Mouse (Mus musculus): Measurements from ENCODE around the gene Tmem41a. TPM values are rescaled to one million over a fixed set of nuclear protein-coding genes. Genes with fewer than 3 reads are reported as not detected.
"Not testable (repeated sequence)": the region's sequence is repeated elsewhere in the genome, so short reads cannot be mapped to it uniquely, and the experiment has no call there.

Tmem41a gene
- polyA plus RNA-seq (2012; ENCODE audit: insufficient read depth, insufficient read length, missing spikeins) = 12.1 and 12.5 TPM in 2 replicates

DNA sequence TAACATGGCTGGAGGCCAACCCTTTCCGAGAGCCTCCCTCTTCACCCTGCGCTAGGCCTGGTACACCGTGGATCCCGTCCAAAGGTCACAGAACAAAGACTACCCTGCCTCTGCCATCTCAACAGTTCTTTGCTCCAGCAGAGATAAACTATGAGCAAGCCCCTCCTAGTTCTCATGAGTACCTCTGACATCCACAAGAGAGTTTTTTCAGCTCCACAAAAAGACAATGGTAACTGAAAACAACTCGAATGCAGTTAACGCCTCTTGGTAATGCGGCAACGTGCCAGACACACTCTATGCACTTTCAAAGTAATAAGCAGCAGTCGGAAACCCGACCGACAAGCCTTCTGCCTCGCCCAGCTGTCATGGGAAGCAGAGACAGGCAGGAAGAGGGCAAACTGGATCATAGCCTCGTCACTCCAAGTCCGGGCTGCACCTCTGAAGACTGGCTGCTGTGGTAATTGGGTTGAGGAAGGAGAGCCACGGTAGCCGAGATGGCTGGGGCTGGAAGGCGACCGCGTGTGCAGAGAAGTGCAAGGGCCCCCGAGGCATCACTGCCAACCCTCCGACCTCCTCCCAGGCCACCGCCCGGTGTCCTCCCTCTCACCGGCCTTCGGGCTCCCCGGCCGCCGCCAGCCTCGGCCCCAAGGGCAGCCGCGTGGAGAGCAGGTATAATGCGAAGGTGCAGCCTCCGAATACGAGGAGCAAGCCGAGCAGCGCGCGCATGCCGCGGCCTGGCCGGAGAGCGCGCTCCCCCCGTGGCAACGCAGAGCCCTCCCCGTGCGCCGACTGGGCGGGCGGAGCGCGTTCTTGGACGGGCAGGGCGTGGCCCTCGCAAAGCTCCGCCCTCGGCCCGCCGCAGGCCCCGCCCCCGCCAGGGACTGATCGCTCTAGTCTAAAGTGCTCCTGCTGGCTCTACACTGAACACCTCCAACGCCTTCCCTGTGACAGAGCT is at the start of gene Tmem41a:
Gene Tmem41a (minus strand): TSS at position 792 of the 955 bp plus-strand sequence.
- Histone ChIP-seq H3K4me3 (ENCODE audit: insufficient read depth, low read length) (peak within 1 kb of the TSS; percentile 75), H3K4me1 (ENCODE audit: control insufficient read depth, insufficient read depth, low read length) (peaks cover 8% of the 10 kb centered on the region), H3K27ac (ENCODE audit: insufficient read depth, low read depth, low read length) (peak within 1 kb of the TSS; percentile 12; the same call in 1 of the 2 replicates)
- TF ChIP-seq POLR2A (IDR thresholded peaks at IDR 0.05; ENCODE audit: borderline replicate concordance, low read depth, low read length) (0 out of 2 replicates have a peak, but pooled peaks have one; percentile 66), CTCF (IDR thresholded peaks at IDR 0.05; ENCODE audit: low read depth, low read length) (no peak)

DNA sequence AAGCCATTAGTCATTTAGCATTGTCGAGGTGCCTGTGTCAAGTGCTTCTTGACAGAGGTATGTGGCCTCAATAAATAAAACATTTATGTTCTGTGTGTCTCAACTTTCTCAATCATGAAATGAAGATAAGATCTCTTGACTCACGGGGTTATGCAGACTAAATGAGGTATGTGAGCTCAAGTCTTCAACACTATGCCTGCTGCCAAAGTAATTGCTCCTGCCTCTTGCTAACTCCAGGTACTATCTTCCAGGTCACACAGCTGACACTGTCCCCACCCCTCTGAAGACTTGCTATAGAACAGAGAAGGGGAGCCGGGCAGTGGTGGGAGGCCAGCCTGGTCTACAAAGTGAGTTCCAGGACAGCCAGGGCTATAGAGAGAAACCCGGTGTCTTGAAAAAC is 49.0 kb upstream of the Tmem41a start:
- TF ChIP-seq POLR2A (IDR thresholded peaks at IDR 0.05; ENCODE audit: borderline replicate concordance, low read depth, low read length) (no peak), CTCF (IDR thresholded peaks at IDR 0.05; ENCODE audit: low read depth, low read length) (no peak)
- Histone ChIP-seq H3K4me1 (ENCODE audit: control insufficient read depth, insufficient read depth, low read length) (peaks cover 12% of the 10 kb centered on the region), H3K27ac (ENCODE audit: insufficient read depth, low read depth, low read length) (no peak overlapping the region), H3K4me3 (ENCODE audit: insufficient read depth, low read length) (no peak overlapping the region)

DNA sequence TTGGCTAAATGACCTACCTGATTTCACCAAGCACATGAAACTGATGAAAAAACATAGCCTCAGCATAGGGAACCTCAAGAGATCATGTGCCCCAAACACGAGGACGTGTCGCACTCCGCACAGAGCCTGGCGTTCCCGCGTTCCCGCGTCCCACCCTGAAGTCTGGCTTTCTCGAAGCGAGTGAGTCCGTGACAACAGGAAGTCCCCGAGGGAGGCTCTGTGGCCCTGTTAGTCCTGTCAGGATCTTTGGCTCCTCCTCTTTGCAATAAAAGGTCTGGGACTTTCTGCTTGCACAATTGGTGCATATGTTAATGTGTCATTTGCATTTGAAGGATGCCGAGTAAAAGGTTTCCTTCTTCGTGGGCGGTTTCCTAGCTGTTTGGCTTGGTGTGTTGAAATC is 48.0 kb upstream of the Tmem41a start, which contains the start of gene Liph:
Gene Liph (minus strand): TSS at position 360 of the 400 bp plus-strand sequence.
- Histone ChIP-seq H3K27ac (ENCODE audit: insufficient read depth, low read depth, low read length) (no peak within 1 kb of the TSS), H3K4me3 (ENCODE audit: insufficient read depth, low read length) (no peak within 1 kb of the TSS), H3K4me1 (ENCODE audit: control insufficient read depth, insufficient read depth, low read length) (peaks cover 12% of the 10 kb centered on the region)
- no peak for TF ChIP-seq POLR2A (IDR thresholded peaks at IDR 0.05; ENCODE audit: borderline replicate concordance, low read depth, low read length)
- TF ChIP-seq CTCF (IDR thresholded peaks at IDR 0.05; ENCODE audit: low read depth, low read length) = no peak

DNA sequence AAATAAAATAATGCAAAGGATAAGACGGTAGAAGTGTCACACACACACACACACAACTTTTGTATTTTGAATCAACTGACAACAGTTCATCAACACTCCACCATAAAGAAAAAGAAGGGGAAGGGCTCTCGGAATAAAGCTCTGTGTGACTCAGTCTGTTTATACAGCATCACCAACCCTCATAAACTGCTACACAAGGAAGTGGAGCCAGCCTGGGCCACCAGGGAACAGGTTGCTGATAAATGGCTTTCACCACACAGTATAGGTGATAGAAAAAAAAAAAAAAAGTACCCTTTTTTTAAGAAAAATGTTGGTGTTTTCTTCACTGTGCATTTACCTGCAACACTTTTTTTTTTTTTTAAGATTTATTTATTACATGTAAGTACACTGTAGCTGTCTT is 44.4 kb upstream of the Tmem41a start:
- H3K27ac ChIP-seq (ENCODE audit: insufficient read depth, low read depth, low read length) = no peak overlapping the region
- TF ChIP-seq POLR2A (IDR thresholded peaks at IDR 0.05; ENCODE audit: borderline replicate concordance, low read depth, low read length) (no peak), CTCF (IDR thresholded peaks at IDR 0.05; ENCODE audit: low read depth, low read length) (no peak)
- H3K4me3 ChIP-seq (ENCODE audit: insufficient read depth, low read length) = no peak overlapping the region

DNA sequence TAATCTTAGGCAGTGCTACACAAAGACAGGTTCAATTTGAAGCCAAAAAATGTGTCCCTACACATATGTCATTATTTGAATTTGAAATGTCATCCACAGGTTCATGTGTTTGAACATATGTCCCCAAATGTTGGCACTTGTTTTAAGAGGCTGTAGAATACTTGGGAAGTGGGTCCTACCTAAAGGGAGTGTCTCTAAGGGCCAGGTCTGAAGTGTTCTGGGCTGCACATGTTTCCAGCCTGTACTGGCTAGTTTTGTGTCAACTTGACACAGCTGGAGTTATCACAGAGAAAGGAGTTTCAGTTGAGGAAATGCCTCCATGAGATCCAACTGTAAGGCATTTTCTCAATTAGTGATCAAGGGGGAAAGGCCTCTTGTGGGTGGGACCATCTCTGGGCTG is 43.5 kb upstream of the Tmem41a start:
- not testable (repeated sequence) for H3K4me1 ChIP-seq (ENCODE audit: control insufficient read depth, insufficient read depth, low read length); H3K4me3 ChIP-seq (ENCODE audit: insufficient read depth, low read length); H3K27ac ChIP-seq (ENCODE audit: insufficient read depth, low read depth, low read length)

More for the DNA sequence above, 44.4 kb upstream of the Tmem41a start:
- H3K4me1 ChIP-seq (ENCODE audit: control insufficient read depth, insufficient read depth, low read length) = peaks cover under 1% of the 10 kb centered on the region; the same call in 1 of the 2 replicates

DNA sequence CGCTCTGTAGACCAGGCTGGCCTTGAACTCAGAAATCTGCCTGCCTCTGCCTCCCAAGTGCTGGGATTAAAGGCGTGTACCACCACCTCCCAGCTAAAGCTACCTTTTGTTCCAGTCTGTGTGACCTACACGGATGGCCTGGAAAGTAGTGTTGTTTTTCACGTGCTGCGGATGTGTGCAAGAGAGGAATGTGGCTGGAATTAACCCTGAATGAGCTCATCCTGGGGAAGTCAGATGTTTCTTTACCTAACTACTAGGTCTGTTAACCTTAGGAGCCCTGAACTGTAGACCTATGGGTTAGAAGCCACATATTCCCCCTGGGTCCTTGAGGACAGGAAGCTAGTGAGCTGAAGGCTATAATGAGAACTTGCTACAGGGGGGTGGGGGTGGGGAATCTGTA is 40.6 kb upstream of the Tmem41a start:
- H3K4me3 ChIP-seq (ENCODE audit: insufficient read depth, low read length) = no peak overlapping the region
- no peak for TF ChIP-seq POLR2A (IDR thresholded peaks at IDR 0.05; ENCODE audit: borderline replicate concordance, low read depth, low read length)
- no peak for TF ChIP-seq CTCF (IDR thresholded peaks at IDR 0.05; ENCODE audit: low read depth, low read length)
- peaks cover 3% of the 10 kb centered on the region; the same call in 1 of the 2 replicates for H3K4me1 ChIP-seq (ENCODE audit: control insufficient read depth, insufficient read depth, low read length)
- H3K27ac ChIP-seq (ENCODE audit: insufficient read depth, low read depth, low read length) = no peak overlapping the region

DNA sequence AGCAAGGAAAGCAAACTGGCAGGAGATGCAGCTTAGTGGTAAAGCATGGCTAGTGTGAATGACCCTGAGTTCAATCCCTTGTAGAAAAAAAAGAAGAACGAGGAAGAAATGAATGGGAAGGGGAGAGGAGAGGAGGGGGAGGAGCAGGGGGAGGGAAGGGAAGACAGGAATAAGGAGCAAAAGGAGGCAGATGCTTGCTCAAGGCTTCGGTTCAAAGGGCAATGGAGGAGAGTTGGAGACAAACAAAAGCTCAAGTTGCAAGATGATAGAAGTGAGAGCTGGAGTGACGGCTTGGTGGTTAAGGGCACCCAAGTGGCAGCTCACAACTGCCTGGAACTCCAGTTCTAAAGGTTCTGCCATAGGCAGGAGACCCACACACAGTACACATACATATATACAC is 38.8 kb upstream of the Tmem41a start:
- Histone ChIP-seq H3K4me1 (ENCODE audit: control insufficient read depth, insufficient read depth, low read length) (peaks cover 3% of the 10 kb centered on the region; the same call in 1 of the 2 replicates), H3K27ac (ENCODE audit: insufficient read depth, low read depth, low read length) (no peak overlapping the region), H3K4me3 (ENCODE audit: insufficient read depth, low read length) (no peak overlapping the region)
- no peak for TF ChIP-seq POLR2A (IDR thresholded peaks at IDR 0.05; ENCODE audit: borderline replicate concordance, low read depth, low read length)
- TF ChIP-seq CTCF (IDR thresholded peaks at IDR 0.05; ENCODE audit: low read depth, low read length) = no peak

DNA sequence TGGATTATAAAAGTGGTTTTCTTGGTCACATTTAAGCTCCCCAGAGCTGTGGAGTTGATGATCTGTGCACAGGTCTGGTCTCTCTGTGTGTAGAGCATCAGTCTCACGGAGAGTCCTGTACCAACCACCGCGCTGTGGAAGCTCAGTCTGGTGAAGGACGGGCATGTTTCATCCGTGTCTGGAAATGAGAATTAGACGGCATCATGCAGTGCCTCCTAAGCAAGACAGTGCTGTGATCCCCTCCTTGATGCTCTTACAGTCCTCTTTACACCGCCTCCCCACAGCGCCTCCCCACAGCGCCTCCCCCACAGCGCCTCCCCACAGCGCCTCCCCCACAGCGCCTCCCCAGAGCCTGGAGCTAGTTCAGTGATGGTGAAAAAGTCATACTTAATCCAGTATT is 36.7 kb upstream of the Tmem41a start:
- TF ChIP-seq POLR2A (IDR thresholded peaks at IDR 0.05; ENCODE audit: borderline replicate concordance, low read depth, low read length) = no peak
- TF ChIP-seq CTCF (IDR thresholded peaks at IDR 0.05; ENCODE audit: low read depth, low read length) = no peak
- H3K4me3 ChIP-seq (ENCODE audit: insufficient read depth, low read length) = no peak overlapping the region
- peaks cover 3% of the 10 kb centered on the region; the same call in 1 of the 2 replicates for H3K4me1 ChIP-seq (ENCODE audit: control insufficient read depth, insufficient read depth, low read length)
- H3K27ac ChIP-seq (ENCODE audit: insufficient read depth, low read depth, low read length) = no peak overlapping the region

DNA sequence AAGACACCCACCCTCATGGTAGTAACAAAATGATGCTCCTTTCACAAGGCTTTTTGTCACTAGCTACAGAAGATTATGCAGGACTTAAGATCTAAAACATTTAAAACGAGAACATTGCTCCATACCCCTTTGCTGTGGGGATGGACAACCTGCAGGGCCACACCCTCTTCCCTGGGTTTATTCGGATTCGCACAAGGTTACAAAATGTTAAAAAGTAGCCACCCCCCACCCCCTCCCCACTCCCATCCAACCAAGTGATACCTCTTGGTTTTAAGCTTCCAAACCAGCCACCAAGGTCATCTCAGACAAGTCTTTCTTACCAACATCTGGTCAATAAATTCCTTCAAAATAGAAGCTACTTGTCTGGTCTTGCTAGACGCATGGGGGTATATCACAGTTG is 36.2 kb upstream of the Tmem41a start:
- Histone ChIP-seq H3K4me3 (ENCODE audit: insufficient read depth, low read length) (no peak overlapping the region), H3K27ac (ENCODE audit: insufficient read depth, low read depth, low read length) (no peak overlapping the region), H3K4me1 (ENCODE audit: control insufficient read depth, insufficient read depth, low read length) (peaks cover 3% of the 10 kb centered on the region; the same call in 1 of the 2 replicates)
- TF ChIP-seq POLR2A (IDR thresholded peaks at IDR 0.05; ENCODE audit: borderline replicate concordance, low read depth, low read length) = no peak
- no peak for TF ChIP-seq CTCF (IDR thresholded peaks at IDR 0.05; ENCODE audit: low read depth, low read length)

DNA sequence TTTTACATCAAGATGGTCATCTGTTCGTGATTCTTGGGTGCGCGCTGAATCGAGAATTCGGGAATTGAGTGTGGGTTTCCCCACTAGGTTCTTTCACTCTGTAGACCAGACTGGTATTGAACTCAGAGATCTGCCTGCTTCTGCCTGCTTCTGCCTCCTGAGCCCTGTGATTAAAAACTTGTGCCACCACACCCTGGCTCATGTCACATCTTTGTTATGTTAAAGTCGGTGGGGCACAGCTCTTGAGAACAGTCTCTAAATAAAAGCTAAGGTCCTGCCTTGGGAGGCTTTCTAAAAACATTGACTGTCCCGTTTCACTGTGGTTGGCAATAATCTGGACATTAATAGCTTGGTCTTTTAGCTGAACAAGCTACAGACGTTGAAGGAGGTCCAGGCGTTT is 35.8 kb upstream of the Tmem41a start:
- no peak for TF ChIP-seq CTCF (IDR thresholded peaks at IDR 0.05; ENCODE audit: low read depth, low read length)
- TF ChIP-seq POLR2A (IDR thresholded peaks at IDR 0.05; ENCODE audit: borderline replicate concordance, low read depth, low read length) = no peak
- H3K4me3 ChIP-seq (ENCODE audit: insufficient read depth, low read length) = no peak overlapping the region
- peaks cover 3% of the 10 kb centered on the region; the same call in 1 of the 2 replicates for H3K4me1 ChIP-seq (ENCODE audit: control insufficient read depth, insufficient read depth, low read length)
- no peak overlapping the region for H3K27ac ChIP-seq (ENCODE audit: insufficient read depth, low read depth, low read length)

All from bone marrow macrophage, adult 2 months (primary cell).